23 mouse cellular contexts compared by ENCODE assay signal in the genomic region with DNA sequence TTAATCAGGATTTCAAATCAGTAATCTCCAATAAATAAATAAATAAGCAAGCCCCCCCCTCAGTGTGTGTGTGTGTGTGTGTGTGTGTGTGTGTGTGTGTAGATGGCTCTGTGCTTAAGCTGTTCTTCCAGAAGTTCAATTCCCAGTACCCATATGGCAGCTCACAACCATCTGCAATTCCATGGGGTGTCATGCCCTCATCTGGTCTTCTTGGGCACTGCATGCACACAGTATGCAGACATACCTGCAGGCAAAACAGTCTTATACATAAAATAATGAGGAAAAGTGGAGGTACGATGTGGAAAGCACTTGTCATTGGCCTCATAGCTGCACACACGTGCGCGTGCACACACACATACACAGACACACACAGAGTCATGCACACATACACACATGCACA. TPM values are rescaled to one million over a fixed set of nuclear protein-coding genes. Genes with fewer than 3 reads are reported as not detected.
A peak's percentile ranks its signal among the peaks of the same experiment; 100 is the strongest.
DNase-seq lines count a peak whose midpoint lies in the region; ATAC-seq and TF ChIP-seq lines count a peak whose summit lies in the region.
"Had no signal": no experiment of that assay in that cellular context is flagged by ENCODE, and none has a peak within 500 bp of the region (broad histone marks: within the 10 kb centered on the region; RNA-seq: fewer than 3 reads in every experiment).

No protein-coding gene starts in this region.

- 92% methylated on average over 4 of the region's 4 CpGs for WGBS in heart, adult 2 months
- WGBS in liver, postnatal 0 days (ENCODE audit: insufficient replicate concordance): 86% methylated on average over 4 of the region's 4 CpGs
- 94% methylated on average over 4 of the region's 4 CpGs for WGBS in liver, embryonic 11.5 days
- 92% methylated on average over 4 of the region's 4 CpGs for WGBS in forebrain, embryonic 12.5 days

- TF ChIP-seq POLR2A in heart, adult 2 months (IDR thresholded peaks at IDR 0.05; ENCODE audit: insufficient read depth, low read depth, low read length): no peak

- DNase-seq in heart, adult 2 months: no peak
- no peak for DNase-seq in heart, adult 18-20 months
- DNase-seq in liver, postnatal 0 days: no peak
- DNase-seq in liver, embryonic 11.5 days (ENCODE audit: low spot score): no peak
- DNase-seq in A20 (ENCODE audit: low read depth, low spot score) (peak; percentile 22), R1 (ENCODE audit: low read depth, low spot score) (peak; percentile 18)
- no peak for DNase-seq in urinary bladder, adult 18-20 months (ENCODE audit: low spot score in 2 of 2)
- DNase-seq: cerebellum, adult 8-10 months; gastrocnemius, postnatal 36 days; kidney, adult 11 months; kidney, postnatal 25 days; left cerebral cortex, postnatal 4 days; right cerebral cortex, adult 18-20 months; thymus, postnatal 14 days had no signal

- no peak overlapping the region for H3K4me3 ChIP-seq in heart, adult 2 months
- no peak overlapping the region for H3K4me3 ChIP-seq in liver, postnatal 0 days (ENCODE audit: low read depth, low read length)
- no peak overlapping the region for H3K4me3 ChIP-seq in liver, embryonic 11.5 days (ENCODE audit: low read depth, low read length)
- H3K4me3 ChIP-seq in forebrain, embryonic 12.5 days (replicated peaks): no peak overlapping the region
- H3K4me3 ChIP-seq: embryonic facial prominence, embryonic 10.5 days; forebrain, embryonic 13.5 days; heart, embryonic 12.5 days; hindbrain, embryonic 15.5 days; liver, embryonic 15.5 days; midbrain, embryonic 10.5 days had no signal

- no peaks in the 10 kb centered on the region for H3K9me3 ChIP-seq in liver, postnatal 0 days (ENCODE audit: low read length)
- H3K9me3 ChIP-seq in liver, embryonic 11.5 days (ENCODE audit: control insufficient read depth, low read length): no peaks in the 10 kb centered on the region
- H3K9me3 ChIP-seq in forebrain, embryonic 12.5 days: no peaks in the 10 kb centered on the region
- H3K9me3 ChIP-seq: embryonic facial prominence, embryonic 10.5 days; forebrain, embryonic 13.5 days; heart, embryonic 12.5 days; hindbrain, embryonic 15.5 days; liver, embryonic 15.5 days; midbrain, embryonic 10.5 days had no signal

- no peak for ATAC-seq in liver, postnatal 0 days
- no peak for ATAC-seq in liver, embryonic 11.5 days (replicated peaks; ENCODE audit: low FRiP score)
- ATAC-seq in forebrain, embryonic 12.5 days (ENCODE audit: low FRiP score): no peak
- ATAC-seq: forebrain, embryonic 13.5 days had no signal

- H3K9ac ChIP-seq in heart, adult 2 months (ENCODE audit: low read depth, low read length): no peak overlapping the region
- H3K9ac ChIP-seq in liver, postnatal 0 days (replicated peaks): no peak overlapping the region
- no peak overlapping the region for H3K9ac ChIP-seq in liver, embryonic 11.5 days (ENCODE audit: low read depth, low read length)
- no peak overlapping the region for H3K9ac ChIP-seq in forebrain, embryonic 12.5 days
- H3K9ac ChIP-seq: forebrain, embryonic 13.5 days; heart, embryonic 12.5 days; hindbrain, embryonic 15.5 days; liver, embryonic 15.5 days had no signal

- H3K27me3 ChIP-seq in heart, adult 2 months (ENCODE audit: control insufficient read depth, insufficient read depth, low read length): no peaks in the 10 kb centered on the region
- no peaks in the 10 kb centered on the region for H3K27me3 ChIP-seq in liver, postnatal 0 days (ENCODE audit: insufficient read depth, low read length)
- no peaks in the 10 kb centered on the region for H3K27me3 ChIP-seq in liver, embryonic 11.5 days (replicated peaks; ENCODE audit: control insufficient read depth, insufficient read depth, low read length)
- no peaks in the 10 kb centered on the region for H3K27me3 ChIP-seq in forebrain, embryonic 12.5 days
- H3K27me3 ChIP-seq: forebrain, embryonic 13.5 days; heart, embryonic 12.5 days; hindbrain, embryonic 15.5 days; liver, embryonic 15.5 days had no signal

- TF ChIP-seq CTCF in heart, adult 2 months (IDR thresholded peaks at IDR 0.05): 0 out of 2 replicates have a peak, but pooled peaks have one; percentile 11
- TF ChIP-seq CTCF in liver, postnatal 0 days (IDR thresholded peaks at IDR 0.05; ENCODE audit: low read depth): peak; percentile 40; the same call in 1 of the 2 replicates

- no peaks in the 10 kb centered on the region for H3K4me1 ChIP-seq in heart, adult 2 months (ENCODE audit: control insufficient read depth, insufficient read depth, low read length)
- H3K4me1 ChIP-seq in liver, postnatal 0 days (ENCODE audit: insufficient read depth): no peaks in the 10 kb centered on the region
- no peaks in the 10 kb centered on the region for H3K4me1 ChIP-seq in liver, embryonic 11.5 days (replicated peaks; ENCODE audit: control insufficient read depth, insufficient read depth, low read length)
- H3K4me1 ChIP-seq in forebrain, embryonic 12.5 days: no peaks in the 10 kb centered on the region
- H3K4me1 ChIP-seq: embryonic facial prominence, embryonic 10.5 days; forebrain, embryonic 13.5 days; hindbrain, embryonic 15.5 days; midbrain, embryonic 10.5 days had no signal

- TF ChIP-seq EP300 in heart, adult 2 months (IDR thresholded peaks at IDR 0.05; ENCODE audit: insufficient read depth, low read depth, low read length): no peak
- no peak for TF ChIP-seq EP300 in liver, postnatal 0 days (IDR thresholded peaks at IDR 0.05; ENCODE audit: low read depth)

- no peaks in the 10 kb centered on the region for H3K36me3 ChIP-seq in heart, adult 2 months (ENCODE audit: control insufficient read depth, insufficient read depth, low read length)
- no peaks in the 10 kb centered on the region for H3K36me3 ChIP-seq in liver, postnatal 0 days (replicated peaks; ENCODE audit: insufficient read depth, low read length)
- H3K36me3 ChIP-seq in liver, embryonic 11.5 days (ENCODE audit: control insufficient read depth, insufficient read depth, low read length): no peaks in the 10 kb centered on the region
- no peaks in the 10 kb centered on the region for H3K36me3 ChIP-seq in forebrain, embryonic 12.5 days (replicated peaks)
- H3K36me3 ChIP-seq: embryonic facial prominence, embryonic 10.5 days; heart, embryonic 12.5 days; hindbrain, embryonic 15.5 days; liver, embryonic 15.5 days; midbrain, embryonic 10.5 days had no signal

- H3K4me2 ChIP-seq in liver, postnatal 0 days (ENCODE audit: low read depth, low read length): no peak overlapping the region
- no peak overlapping the region for H3K4me2 ChIP-seq in liver, embryonic 11.5 days
- no peak overlapping the region for H3K4me2 ChIP-seq in forebrain, embryonic 12.5 days
- H3K4me2 ChIP-seq: forebrain, embryonic 13.5 days; heart, embryonic 12.5 days; hindbrain, embryonic 15.5 days; liver, embryonic 15.5 days had no signal

- H3K27ac ChIP-seq in heart, adult 2 months: no peak overlapping the region
- H3K27ac ChIP-seq in liver, postnatal 0 days (ENCODE audit: low read depth): no peak overlapping the region
- no peak overlapping the region for H3K27ac ChIP-seq in liver, embryonic 11.5 days (ENCODE audit: low read depth, low read length)
- H3K27ac ChIP-seq in forebrain, embryonic 12.5 days: no peak overlapping the region
- H3K27ac ChIP-seq: embryonic facial prominence, embryonic 10.5 days; forebrain, embryonic 13.5 days; hindbrain, embryonic 15.5 days; liver, embryonic 15.5 days; macrophage; midbrain, embryonic 10.5 days had no signal

- H3K79me2 ChIP-seq in heart, adult 2 months (replicated peaks; ENCODE audit: control insufficient read depth, insufficient read depth, low read length): no peaks in the 10 kb centered on the region

- intact Hi-C loops in heart, adult 2 months (cut with DNase I): no loop called here

RNA-seq across cellular contexts. Expression of gene Thsd4, which starts 29.4 kb away (rescaled TPM):
- total RNA-seq in heart, adult 2 months (2021): 1 to 10 TPM; 4.3 to 5.2 TPM
- polyA plus RNA-seq in heart, adult 2 months (2012; rRNA removed): 3.5 and 5.8 TPM in 2 replicates
- total RNA-seq in heart, adult 18-20 months (2021): 1 to 10 TPM; 4.4 to 4.7 TPM
- polyA plus RNA-seq in liver, postnatal 0 days (2015; fragmentation: Nextera tagmentation; extraction: Ambion mirVana): 0.56 and 0.70 TPM in 2 replicates
- polyA plus RNA-seq in liver, embryonic 11.5 days (2014; fragmentation: Nextera tagmentation; extraction: Ambion mirVana): 5.9 and 6.8 TPM in 2 replicates
- 9.4 and 11.2 TPM in 2 replicates for polyA plus RNA-seq in forebrain, embryonic 12.5 days (2016; fragmentation: Nextera tagmentation; extraction: Ambion mirVana)
- total RNA-seq: monocyte, adult 5-6 weeks had no signal
- polyA plus RNA-seq: macrophage had no signal

Comparison
In these comparisons a context has a peak if more than half of its experiments do, and no peak if none do; other contexts are left out.
1. DNase-seq: peak in A20 (single experiment) and R1 (single experiment); none in heart, adult 2 months (0 of 2), heart, adult 18-20 months (0 of 2), liver, postnatal 0 days (single experiment), liver, embryonic 11.5 days (single experiment) and urinary bladder, adult 18-20 months (0 of 2).